Mouse (Mus musculus) intestine, postnatal 0 days (tissue): ENCODE measurements around the gene Ildr2. TPM values are rescaled to one million over a fixed set of nuclear protein-coding genes. Genes with fewer than 3 reads are reported as not detected.

Source experiments
- ATAC-seq: fragments of 200-750 bp; cut with Nextera tagmentation; 2 replicates; pipeline ENCODE4 v1.8.0; 2017; ENCODE audit warnings: mild to moderate bottlenecking, moderate TSS enrichment, moderate library complexity
- H3K27ac ChIP-seq: fragments of 300-500 bp; sonication (generic); 2 replicates; pipeline ENCODE4 v1.5.1; 2014; ENCODE audit warnings: mild to moderate bottlenecking, low read depth, low read length, moderate library complexity
- H3K27me3 ChIP-seq: fragments of 300-500 bp; sonication (generic); replicated peaks from 2 replicates; pipeline ENCODE4 v1.6.1; 2014; ENCODE audit warnings: low read length, mixed read lengths; ENCODE audit not compliant: control insufficient read depth, insufficient read depth
- H3K36me3 ChIP-seq: fragments of 300-500 bp; sonication (generic); 2 replicates; pipeline ENCODE4 v1.6.1; 2014; ENCODE audit warnings: mild to moderate bottlenecking, moderate library complexity; ENCODE audit not compliant: control insufficient read depth, insufficient read depth
- H3K4me1 ChIP-seq: fragments of 300-500 bp; sonication (generic); replicated peaks from 2 replicates; pipeline ENCODE4 v1.6.1; 2014; ENCODE audit warnings: antibody characterized with exemption, low read length, mixed read lengths; ENCODE audit not compliant: control insufficient read depth, insufficient read depth
- H3K4me2 ChIP-seq: fragments of 300-500 bp; sonication (generic); replicated peaks from 2 replicates; pipeline ENCODE4 v1.6.1; 2014; ENCODE audit warnings: low read depth, mild to moderate bottlenecking, moderate library complexity
- H3K4me3 ChIP-seq: fragments of 300-500 bp; sonication (generic); 2 replicates; pipeline ENCODE4 v1.5.1; 2014; ENCODE audit warnings: low read depth, low read length
- H3K9ac ChIP-seq: fragments of 300-500 bp; sonication (generic); 2 replicates; pipeline ENCODE4 v1.6.1; 2014; ENCODE audit warnings: mild to moderate bottlenecking, low read depth, low read length
- H3K9me3 ChIP-seq: fragments of 300-500 bp; sonication (generic); 2 replicates; pipeline ENCODE4 v1.6.1; 2016; ENCODE audit warnings: mixed run types; ENCODE audit not compliant: control insufficient read depth
- CTCF ChIP-seq: sonication (generic); IDR thresholded peaks from 2 replicates; pipeline ENCODE4 v1.5.1; 2016; ENCODE audit warnings: low read depth, mild to moderate bottlenecking, control low read depth, antibody characterized with exemption, moderate library complexity
- WGBS: fragments of 180-500 bp; shearing (Covaris S2); extraction: QIAGEN DNeasy Blood & Tissue Kit; methylation state at CpG from one replicate; pipeline ENCODE4 v1.1.7; 2014; 5-methylcytosine and 5-hydroxymethylcytosine counted together
- polyA plus RNA-seq: library from polyadenylated mRNA; unstranded; fragments of >200 nt; fragmentation: Nextera tagmentation; extraction: Ambion mirVana; gene quantifications from 2 replicates; pipeline ENCODE4 v1.2.1, GENCODE M21; 2015

The Ildr2 gene
- polyA plus RNA-seq, 1 experiment from 2014 or later: 0.60 TPM

DNA sequence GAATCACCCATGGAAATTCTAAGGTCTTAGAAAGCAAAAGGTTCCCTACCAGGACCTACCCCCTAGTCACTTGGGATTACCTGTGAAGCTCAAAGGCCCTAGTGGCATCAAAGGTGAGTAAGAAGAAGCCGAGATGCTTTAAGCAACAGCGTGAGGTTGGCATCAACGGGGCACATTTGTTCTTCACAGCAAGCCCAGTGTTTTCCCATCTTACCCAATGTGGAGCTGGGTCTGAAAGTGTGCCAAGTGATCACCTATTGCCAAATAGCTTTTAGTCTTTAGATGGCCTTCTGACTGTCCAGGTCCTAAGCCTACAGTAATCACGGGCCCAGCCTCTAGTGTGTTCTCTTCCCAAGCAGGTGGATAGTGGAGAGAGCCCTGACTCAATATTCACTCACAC, 61.8 kb downstream of the Ildr2 start:
- Histone ChIP-seq H3K9ac (no peak overlapping the region), H3K4me3 (no peak overlapping the region), H3K36me3 (no peaks in the 10 kb centered on the region), H3K9me3 (no peaks in the 10 kb centered on the region), H3K27me3 (peaks cover 2% of the 10 kb centered on the region; the same call in 1 of the 2 replicates), H3K4me2 (no peak overlapping the region), H3K27ac (no peak overlapping the region), H3K4me1 (no peaks in the 10 kb centered on the region)
- no peak for TF ChIP-seq CTCF
- ATAC-seq: no peak
- WGBS: 89% methylated on average over 4 of the region's 4 CpGs

DNA sequence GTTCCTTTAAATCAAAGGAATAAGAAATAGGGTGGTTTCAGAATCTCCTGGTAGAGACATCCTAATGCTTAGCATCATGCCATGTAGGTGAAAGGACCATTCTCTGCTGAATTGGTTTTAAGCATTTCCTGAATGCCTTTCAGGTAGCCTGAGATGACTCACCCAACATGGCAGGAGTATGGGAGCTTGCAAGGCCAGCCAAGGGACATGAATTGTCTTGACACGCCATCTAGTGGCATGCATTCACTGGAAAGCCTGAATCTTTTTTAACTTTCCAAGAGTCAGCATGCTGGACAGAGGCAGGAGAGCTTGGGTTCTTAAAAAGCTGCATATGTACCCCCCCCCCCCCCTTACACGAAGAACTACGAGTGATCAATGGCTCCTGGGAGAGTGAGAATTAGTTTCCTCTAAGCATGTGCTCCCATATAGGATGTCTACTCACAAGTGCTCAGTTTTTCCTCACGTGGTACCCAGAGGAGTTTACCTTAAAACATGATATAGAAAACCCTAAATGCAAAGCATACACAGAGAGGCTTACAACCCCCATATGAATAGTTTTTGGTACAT, 65.3 kb downstream of the Ildr2 start:
- Histone ChIP-seq H3K27me3 (no peaks in the 10 kb centered on the region), H3K36me3 (no peaks in the 10 kb centered on the region), H3K9me3 (no peaks in the 10 kb centered on the region), H3K4me2 (no peak overlapping the region), H3K4me1 (no peaks in the 10 kb centered on the region), H3K4me3 (no peak overlapping the region), H3K27ac (no peak overlapping the region), H3K9ac (no peak overlapping the region)
- whole genome bisulfite sequencing: 11% methylated on average over 4 of the region's 4 CpGs
- ATAC-seq: no peak
- TF ChIP-seq CTCF: peak; percentile 78

GRCm38 (mm10) chr1:166326421-166326820, 72.5 kb downstream of the Ildr2 start:
- 72% methylated on average over 3 of the region's 3 CpGs for WGBS
- no peak overlapping the region for H3K9ac ChIP-seq
- no peaks in the 10 kb centered on the region for H3K36me3 ChIP-seq
- TF ChIP-seq CTCF: no peak
- H3K4me1 ChIP-seq: no peaks in the 10 kb centered on the region
- no peak for ATAC-seq
- H3K27ac ChIP-seq: no peak overlapping the region
- no peak overlapping the region for H3K4me3 ChIP-seq
- H3K9me3 ChIP-seq: no peaks in the 10 kb centered on the region
- H3K4me2 ChIP-seq: no peak overlapping the region
- no peaks in the 10 kb centered on the region for H3K27me3 ChIP-seq

DNA sequence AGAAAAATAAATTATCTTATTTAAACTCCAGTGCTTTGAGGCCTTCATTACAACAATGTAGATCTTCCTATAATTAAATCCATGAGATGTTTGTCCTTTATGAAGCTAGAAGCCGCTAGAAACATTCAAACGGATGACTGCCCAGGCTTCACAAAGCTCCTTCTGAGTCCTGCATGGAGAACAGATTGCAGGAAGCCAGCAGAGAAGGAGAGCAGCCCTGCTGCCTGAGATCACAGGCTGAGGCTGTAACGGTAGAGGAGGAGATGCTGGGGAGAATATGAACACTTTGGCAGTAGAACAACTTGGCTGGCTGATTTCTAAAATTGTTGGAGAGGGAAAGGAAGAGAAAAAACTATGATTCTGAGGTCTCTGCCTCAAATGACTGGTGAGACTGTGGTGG, 76.8 kb downstream of the Ildr2 start:
- no peaks in the 10 kb centered on the region for H3K36me3 ChIP-seq
- no peak overlapping the region for H3K4me3 ChIP-seq
- H3K4me1 ChIP-seq: no peaks in the 10 kb centered on the region
- H3K27ac ChIP-seq: no peak overlapping the region
- WGBS: 60% methylated on average over 3 of the region's 3 CpGs
- TF ChIP-seq CTCF: no peak
- H3K9me3 ChIP-seq: no peaks in the 10 kb centered on the region
- H3K9ac ChIP-seq: no peak overlapping the region
- ATAC-seq: no peak
- H3K4me2 ChIP-seq: no peak overlapping the region
- H3K27me3 ChIP-seq: no peaks in the 10 kb centered on the region

GRCm38 (mm10) chr1:166339110-166339509, 85.2 kb downstream of the Ildr2 start:
- ATAC-seq: no peak
- no peaks in the 10 kb centered on the region for H3K36me3 ChIP-seq
- H3K27ac ChIP-seq: no peak overlapping the region
- H3K27me3 ChIP-seq: no peaks in the 10 kb centered on the region
- no peak overlapping the region for H3K9ac ChIP-seq
- H3K4me2 ChIP-seq: no peak overlapping the region
- WGBS: 87% methylated on average over 6 of the region's 6 CpGs
- H3K9me3 ChIP-seq: no peaks in the 10 kb centered on the region
- no peaks in the 10 kb centered on the region for H3K4me1 ChIP-seq
- TF ChIP-seq CTCF: no peak
- H3K4me3 ChIP-seq: no peak overlapping the region

- H3K27ac ChIP-seq: no peak overlapping the region
- 64% methylated on average over 2 of the region's 2 CpGs for WGBS
- no peak for TF ChIP-seq CTCF
Measured at GRCm38 (mm10) chr1:166342060-166342459, 88.1 kb downstream of the Ildr2 start.

GRCm38 (mm10) chr1:166342539-166342938, 88.6 kb downstream of the Ildr2 start:
- no peak for ATAC-seq
- Histone ChIP-seq H3K27me3 (no peaks in the 10 kb centered on the region), H3K9ac (no peak overlapping the region), H3K36me3 (no peaks in the 10 kb centered on the region), H3K27ac (no peak overlapping the region), H3K9me3 (no peaks in the 10 kb centered on the region), H3K4me2 (no peak overlapping the region), H3K4me3 (no peak overlapping the region), H3K4me1 (no peaks in the 10 kb centered on the region)
- WGBS: 86% methylated on average over 1 of the region's 1 CpGs
- TF ChIP-seq CTCF: no peak

More at GRCm38 (mm10) chr1:166342060-166342459, 88.1 kb downstream of the Ildr2 start:
- no peaks in the 10 kb centered on the region for H3K36me3 ChIP-seq
- H3K4me1 ChIP-seq: no peaks in the 10 kb centered on the region
- H3K27me3 ChIP-seq: no peaks in the 10 kb centered on the region
- no peak for ATAC-seq
- no peaks in the 10 kb centered on the region for H3K9me3 ChIP-seq
- H3K4me2 ChIP-seq: no peak overlapping the region
- H3K4me3 ChIP-seq: no peak overlapping the region
- H3K9ac ChIP-seq: no peak overlapping the region
